Mouse (Mus musculus): ENCODE measurements at regions not wholly inside any gene's neighbourhood (a gene's known extent, or its start where the extent isn't known, plus 50 kb on each side); places are given as distances from the start of the nearest gene placed in this dataset.

DNA sequence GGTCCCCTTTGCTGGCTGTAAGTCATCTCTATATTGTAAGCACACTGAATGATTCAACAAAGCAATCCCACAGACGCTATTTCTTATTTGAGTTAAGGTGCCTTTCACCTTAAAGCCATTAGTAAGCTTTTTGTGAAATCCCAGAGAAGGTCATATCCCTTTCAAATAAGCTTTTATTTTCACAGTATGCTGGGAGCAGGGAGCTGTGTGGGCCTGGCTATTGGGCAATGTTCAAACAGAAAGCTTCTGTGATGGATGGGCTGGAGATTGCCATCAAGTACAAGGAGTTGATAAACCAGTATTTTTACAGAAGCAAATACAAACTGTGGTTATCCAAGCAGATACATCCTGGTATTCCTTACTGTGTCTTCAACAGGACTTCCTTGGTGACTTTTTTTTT is 1389.0 kb downstream of the Gsdmc2 start:
- no peak for TF ChIP-seq POLR2A (IDR thresholded peaks at IDR 0.05; ENCODE audit: control insufficient read depth, low read depth, low read length)
- TF ChIP-seq CTCF (IDR thresholded peaks at IDR 0.05; ENCODE audit: control insufficient read depth, insufficient read depth, insufficient replicate concordance, low read depth, low read length): no peak

Data from testis, adult 2 months (tissue).